Mouse (Mus musculus) right cerebral cortex, adult 2 months (tissue): Measurements from ENCODE around the gene Tyw1.

Experiments used
- DNase-seq, 2 experiments: peaks; one replicate each; pipeline ENCODE4 v3.0.0; 2021 to 2022; ENCODE audit warnings: low spot score in 2 of 2

Gene Tyw1

DNA sequence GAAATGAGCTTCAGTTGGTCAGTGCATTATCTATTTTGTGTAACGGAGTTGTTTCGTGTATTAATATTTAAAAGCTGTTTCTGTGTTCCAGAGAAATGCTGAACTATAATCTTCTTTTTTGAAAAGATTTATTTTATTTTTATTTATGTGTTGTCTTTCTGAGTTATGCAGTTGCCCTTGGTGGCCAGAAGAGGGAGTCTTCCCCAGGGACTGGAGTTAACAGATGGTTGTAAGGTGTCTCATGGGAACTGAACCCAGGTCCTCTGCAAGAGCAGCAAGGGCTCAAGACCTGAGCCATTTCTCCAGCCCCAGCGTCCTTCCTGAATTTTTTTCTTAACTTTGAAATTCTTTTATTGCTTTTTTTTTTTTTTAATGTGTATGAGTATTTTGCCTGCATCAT lies 59.5 kb downstream of the Tyw1 start:
- no peak for DNase-seq

DNA sequence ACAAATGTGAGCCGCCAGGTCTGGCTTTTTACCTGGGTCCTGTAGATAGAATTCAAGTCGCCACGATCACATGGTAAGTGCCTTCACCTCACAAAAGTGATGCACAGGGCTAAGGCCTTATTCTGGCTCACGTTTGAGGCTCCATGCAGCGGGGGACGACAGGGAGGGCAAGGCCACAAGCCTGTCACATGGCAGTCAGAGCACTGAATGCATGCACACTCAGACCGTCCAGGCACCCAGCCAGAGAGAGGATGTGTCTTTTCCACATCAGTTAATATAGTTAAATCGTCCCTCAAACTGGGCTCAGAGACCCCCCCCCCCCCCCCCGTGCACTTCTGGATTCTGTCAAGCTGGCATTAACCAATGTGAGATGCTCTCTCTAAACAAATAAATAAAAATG lies 60.9 kb downstream of the Tyw1 start:
- no peak for DNase-seq

DNA sequence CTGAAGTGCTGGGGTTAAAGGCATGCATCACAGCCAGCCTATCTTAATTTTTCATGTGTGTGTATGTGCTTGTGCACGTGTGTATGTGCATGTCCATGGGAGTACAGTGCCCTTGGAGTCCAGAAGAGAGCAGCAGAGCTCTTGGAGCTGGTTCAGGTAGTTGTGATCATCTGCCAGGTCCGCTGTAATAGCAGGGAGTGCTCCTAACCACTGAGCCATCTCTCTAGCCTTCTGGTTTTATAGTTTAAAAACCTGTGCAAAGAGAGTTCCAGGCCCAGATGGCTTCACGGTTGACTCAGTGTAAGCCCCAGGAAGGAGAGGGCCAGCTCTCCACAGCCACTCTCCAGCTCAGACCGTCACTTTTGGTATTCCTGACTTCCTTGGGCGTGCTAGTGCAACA lies 64.4 kb downstream of the Tyw1 start:
- no peak for DNase-seq

DNA sequence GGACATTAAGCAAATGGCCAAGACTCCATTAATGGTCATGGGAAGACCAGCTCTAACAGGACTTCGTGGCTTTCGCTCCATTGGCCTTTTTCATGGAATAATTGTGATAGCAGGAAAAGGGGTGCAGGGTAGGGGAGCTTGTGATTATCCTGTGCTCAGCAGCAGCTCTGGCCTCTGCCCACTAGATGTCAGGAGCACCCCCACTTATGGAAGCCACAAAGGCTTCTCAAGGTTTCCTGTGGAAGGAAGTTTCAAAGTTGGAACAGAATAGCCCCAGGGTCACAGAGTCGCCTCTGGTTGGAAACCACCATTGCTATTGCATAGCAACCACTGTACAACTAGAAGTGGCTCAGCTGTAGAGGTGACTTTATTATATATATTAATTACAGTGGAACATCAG lies 65.1 kb downstream of the Tyw1 start:
- DNase-seq: peak in 1 of 2 experiments; percentile 17

DNA sequence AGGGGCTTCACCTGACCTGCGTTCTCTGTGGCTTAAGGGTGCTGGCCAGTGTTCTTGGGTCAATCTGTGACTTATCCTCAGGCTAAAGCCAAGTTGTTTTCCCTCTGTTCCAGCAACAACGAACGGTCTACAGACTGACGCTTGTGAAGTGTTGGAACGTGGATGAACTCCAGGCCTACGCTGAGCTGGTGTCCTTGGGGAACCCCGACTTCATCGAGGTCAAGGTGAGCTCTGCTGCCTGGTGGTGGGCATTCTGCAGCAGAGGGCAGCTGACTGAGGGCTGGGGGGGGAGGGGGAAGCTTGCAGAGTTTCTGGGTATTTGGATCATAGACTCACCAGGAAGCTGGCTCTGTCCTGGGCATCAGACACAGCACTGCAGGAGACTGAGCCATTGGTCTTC lies 70.1 kb downstream of the Tyw1 start:
- no peak for DNase-seq

DNA sequence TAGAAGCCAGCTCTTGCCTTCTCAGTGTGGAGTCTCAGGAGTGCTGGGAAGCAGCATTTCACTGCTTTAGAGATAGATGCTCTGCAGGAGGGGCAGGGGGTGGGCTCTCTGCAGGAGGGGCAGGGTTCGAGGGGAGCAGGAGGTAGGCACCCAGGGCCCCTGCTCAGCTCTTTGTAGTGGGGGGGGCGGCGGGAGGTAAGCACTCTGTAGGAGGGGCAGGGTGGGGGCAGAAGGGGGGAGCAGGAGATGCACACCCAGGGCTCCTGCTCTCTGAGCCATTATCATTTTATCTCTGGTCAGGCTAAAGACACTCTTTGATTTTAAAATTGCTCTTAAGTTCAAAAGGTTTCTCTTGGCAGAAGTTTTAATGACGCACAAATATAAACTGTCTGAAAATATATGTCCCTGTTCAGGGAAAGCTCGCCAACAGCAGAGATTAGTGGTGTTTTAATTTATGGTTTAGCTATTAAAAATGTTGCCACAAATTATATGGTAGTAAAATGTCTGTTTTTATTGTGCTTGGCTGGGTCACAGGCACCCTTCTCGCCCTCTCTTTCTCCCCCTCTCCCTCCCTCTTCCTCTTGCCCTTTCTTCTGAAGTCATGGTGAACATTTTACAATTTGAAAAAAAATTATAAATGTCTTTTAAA lies 72.3 kb downstream of the Tyw1 start:
- DNase-seq: no peak

DNA sequence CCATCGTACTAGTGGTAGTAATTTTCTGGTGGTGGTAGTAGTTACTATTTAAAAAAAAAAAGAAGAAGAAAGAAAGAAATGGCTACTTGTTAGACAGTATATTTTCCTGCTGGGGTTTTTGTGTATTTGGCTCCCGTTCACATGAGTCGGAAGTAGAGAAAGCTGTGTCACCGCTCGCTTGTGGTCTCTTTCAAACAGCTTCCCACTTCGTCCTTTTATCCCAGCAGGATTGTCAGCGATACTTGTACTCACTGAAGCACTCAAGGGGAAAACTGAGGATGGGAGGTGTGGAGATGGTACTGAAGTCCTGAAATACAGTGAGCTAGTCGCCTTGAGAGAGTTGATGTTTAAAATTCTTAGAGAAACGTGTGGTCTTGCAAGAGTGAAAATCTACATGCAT lies 72.9 kb downstream of the Tyw1 start:
- DNase-seq: no peak

DNA sequence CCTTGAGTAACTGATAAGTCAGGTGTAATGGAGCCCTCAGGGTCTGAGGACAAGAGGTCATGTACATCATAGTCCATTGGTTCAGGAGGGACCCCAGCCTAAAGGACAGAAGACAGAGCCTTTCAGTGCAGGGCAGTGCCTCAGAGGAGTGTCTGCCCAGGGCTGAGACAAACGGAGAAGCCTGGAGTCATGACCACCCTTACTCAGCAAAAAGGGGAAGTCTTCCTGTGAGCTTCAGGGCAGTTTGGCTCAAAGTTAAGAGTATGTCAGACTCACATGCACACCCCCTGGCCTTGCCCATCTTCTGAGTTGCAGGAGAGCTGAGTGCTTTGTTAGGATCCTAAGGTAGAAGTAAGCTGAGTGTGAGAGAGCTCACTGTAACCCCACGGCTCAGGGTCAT lies 74.5 kb downstream of the Tyw1 start:
- DNase-seq: no peak

DNA sequence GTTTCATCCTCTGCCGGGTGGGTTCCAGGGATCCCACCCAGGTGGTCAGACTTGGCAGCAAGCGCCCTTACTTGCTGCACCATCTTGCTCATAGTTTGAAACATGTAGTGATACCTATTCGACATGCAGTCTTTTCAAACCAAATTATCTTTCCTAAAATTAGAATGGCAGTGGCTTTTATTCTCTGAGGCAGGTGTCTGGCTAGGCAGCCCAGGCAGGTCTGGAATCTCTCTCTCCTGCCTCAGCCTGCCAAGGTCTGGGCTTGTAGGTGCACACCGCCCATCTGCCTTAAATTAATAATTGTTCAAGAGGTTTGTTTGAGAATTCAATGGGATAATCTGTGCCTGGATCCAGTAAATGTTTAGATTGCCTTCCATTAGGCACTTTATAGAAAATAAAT lies 75.4 kb downstream of the Tyw1 start:
- DNase-seq: no peak

DNA sequence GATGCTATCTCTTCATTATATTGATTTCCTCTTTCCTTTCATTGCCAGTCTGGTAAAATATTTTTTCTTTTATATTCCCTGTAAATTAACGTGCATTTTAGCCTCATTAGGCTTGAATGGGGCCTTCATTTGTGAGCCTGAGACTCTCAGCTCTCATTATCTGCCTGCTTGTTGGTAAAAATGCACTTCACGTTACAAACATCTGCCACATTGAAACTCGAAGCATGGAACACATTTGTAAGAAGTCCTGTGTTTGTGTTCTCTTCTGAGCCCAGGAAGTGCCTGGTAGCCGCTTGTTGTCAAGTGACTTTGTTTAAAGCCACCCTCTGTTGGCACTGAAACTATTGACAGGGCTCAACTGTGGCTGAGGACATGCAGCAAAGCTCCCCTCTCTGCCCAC lies 75.8 kb downstream of the Tyw1 start:
- no peak for DNase-seq

DNA sequence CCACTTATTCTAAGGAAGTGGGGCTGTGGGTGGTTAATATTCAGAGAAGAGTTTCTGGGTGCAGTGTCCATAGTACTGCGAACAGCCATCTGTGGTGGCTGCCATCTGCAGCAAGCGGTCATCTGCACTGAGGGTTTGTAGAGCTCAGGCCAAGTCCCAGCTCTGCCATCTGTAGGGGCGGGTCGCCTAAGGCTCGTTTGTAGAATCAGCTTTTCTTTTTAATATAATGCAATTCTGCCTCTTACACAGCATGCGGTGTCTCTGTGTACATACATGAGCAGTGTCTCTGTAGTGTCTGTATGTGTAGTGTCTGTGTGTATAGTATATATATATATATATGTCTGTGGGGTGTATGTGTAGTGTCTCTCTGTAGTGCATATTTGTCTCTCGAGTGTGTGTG lies 78.1 kb downstream of the Tyw1 start:
- no peak for DNase-seq

DNA sequence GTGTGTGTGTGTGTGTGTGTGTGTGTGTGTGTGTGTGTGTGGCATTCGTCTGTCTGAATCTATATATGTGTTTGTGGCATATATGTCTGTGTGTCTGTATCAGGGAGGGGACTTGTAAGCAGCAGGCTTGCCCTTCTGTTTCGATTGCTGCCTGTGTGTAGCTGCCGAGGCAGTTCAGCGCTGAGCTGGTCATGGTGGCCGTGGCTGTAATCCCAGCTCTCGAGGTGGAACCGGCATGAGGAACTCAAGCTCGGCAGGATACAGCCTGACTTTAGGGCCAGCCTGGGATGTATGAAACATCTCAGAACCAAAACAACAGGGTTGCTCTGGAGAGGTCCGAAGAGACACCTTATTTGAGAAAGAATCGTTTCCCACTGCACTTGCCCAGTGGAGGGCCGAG lies 78.6 kb downstream of the Tyw1 start:
- no peak for DNase-seq

DNA sequence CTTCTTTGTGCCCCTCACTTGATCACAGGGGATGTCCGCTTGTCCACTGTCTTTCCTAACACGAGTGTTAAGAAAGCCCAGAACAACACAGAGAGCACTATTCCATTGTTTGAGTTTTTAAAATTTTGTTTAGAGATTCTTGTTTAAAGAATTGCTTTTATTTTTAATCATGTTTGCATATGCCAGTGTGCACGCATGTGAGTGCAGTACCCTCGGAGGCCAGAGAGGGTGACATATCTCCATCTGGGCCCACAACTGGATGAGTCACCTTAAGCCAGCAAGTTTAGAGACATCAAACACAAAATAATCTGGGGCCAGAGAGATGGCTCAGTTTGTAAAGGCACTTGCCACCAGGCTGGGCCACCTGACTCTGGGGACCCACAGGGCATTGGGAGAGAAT lies 80.0 kb downstream of the Tyw1 start:
- DNase-seq: no peak

DNA sequence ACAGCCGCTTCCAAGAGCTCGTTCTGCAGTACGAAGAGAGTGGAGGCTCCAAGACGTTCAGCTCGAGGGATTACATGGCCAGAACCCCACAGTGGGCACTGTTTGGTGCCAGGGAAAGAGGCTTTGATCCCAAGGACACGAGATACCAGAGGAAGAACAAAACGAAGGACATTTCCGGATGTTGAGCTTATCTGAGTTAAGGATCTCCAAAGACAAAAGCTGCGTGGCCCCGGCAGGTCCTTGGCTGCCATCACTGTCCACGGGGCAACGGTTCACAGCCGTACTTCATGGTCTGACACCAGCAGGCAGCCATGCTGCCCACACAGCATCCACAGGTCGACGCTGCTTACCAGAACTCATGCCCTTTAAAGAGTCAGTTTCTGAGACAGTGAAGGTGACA lies 85.2 kb downstream of the Tyw1 start:
- DNase-seq: no peak

DNA sequence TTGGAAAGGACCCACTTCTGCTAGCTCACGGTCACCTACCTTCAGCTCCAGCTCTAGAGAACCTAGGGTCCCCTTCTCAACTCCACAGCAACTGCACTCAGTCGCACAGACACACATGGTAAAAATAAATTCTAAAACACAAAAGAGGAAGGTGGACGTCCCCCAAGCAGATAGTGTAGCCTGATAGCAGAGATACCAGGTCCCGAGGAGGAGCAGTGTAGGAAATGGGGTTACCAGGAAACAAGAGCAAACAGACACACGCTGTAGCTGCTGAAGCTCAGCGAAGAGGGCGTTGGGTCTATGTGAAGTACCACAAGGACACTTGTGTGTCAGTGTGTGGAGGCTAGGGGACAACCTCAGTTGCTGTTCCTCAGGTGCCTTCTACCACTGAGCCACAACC lies 89.6 kb downstream of the Tyw1 start:
- no peak for DNase-seq

DNA sequence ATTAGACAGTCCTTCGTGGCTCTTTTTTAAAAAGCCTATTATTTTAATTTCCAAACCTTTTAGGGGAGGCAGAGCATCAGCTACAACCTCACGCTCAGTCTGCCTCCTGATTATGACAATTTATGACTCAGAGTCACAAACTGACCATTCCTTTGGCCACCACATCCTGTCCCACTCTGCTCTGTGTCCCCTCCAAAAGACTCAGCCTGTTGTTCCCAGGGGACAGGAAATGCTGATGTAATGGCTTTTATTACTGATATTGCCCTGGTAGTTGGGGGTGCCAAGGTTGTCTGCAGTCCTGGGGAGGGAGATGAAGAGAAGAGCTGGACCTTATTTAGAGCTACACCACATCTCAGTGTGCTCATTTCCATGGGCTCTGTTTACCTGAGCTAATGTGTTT lies 90.5 kb downstream of the Tyw1 start:
- DNase-seq: no peak

DNA sequence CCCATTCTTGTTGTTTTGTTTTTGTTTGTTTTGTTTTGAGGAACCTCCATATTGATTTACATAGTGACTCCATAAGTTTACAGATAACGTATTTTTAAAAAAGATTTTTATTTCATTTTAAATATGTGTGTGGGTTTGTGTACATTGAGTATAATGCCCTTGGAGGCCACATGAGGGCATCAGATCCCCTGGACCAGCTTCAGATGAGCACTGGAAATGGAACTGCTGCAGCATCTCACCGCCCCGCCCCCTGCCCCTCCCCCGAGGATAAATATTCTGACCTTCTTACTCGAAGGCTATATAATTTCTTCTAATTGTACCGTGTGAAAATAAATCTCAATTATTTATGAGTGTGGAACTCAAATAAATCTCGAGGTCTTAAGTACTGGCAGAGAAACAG lies 99.8 kb downstream of the Tyw1 start:
- DNase-seq: no peak

DNA sequence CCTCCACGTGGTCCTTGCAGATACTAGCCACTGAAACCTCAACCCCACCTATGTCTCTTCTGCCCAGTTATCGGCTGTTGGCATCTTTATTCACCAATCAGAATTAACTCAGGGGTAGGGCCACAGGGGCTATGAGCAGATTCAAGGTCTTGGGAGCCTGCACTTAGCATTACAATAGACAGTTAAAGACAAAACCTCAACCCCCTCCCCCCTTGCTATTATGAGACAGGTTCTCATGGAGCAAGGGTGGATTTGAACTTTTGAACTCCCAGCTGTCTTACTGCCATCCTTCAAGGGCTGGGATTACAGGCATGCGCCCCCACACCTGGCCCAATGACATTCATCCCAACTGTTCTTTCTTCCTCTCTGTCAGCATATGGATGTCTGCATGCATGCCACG lies 107.7 kb downstream of the Tyw1 start:
- DNase-seq: no peak

DNA sequence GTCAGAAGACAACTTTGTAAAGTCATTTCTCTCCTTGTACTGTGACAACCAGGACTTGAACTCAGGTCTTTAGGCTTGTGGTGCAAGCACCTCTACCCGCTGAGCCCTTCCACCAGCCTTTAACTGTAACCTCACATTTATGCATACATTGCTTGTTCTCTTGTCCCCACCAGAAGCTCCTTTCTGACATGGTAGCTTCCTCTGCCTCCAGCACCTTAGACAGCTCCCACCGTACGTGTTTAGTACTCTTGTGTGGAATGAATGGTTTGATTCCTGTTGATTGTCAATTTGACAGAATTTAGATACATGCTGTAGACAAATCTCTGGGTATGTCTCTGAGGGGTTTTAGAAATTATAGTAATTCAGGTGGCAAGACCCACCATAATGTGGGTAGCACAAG lies 108.4 kb downstream of the Tyw1 start:
- no peak for DNase-seq

DNA sequence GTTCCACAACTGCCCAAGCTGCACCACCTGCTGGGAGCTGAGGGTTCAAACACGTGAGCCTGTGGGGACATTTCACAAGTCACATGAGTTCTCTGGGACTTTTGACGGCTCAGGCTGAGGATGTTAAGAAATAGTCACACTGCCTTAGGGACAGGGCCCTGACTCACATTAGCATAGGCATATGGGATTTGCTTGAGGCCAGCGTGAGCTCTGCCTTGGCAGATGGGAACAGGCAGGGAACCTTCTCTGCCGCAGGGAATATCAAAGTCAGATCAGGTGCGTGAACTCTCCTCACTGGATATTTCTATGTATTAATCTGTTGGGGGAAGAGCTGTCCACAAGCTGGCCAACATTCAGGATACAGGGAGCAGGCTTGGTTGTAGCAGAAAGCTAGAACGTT lies 112.8 kb downstream of the Tyw1 start:
- no peak for DNase-seq

DNA sequence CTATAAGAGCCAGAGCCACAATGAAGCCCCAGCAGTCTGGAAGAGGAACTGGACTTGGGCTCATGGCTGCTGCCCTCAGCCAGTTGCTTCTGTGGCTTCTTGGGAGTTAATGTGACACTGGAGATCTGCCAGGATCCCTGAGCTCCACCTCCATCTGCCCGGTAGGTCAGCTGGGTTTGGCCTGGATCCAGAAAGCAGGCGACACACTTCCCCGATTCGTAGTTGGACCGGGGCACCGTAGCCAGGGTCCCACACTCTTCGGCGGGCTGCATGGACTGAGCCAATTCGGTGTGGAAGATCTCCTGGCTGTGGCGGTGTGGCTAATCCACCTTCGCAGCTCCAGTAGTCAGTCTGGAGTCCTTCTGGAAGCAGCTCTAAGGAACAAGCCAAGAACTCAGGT lies 113.8 kb downstream of the Tyw1 start, which contains the start of gene Caln1:
TSS of gene Caln1 (plus strand) at position 219 of the 400 bp plus-strand sequence.
- DNase-seq: no peak

DNA sequence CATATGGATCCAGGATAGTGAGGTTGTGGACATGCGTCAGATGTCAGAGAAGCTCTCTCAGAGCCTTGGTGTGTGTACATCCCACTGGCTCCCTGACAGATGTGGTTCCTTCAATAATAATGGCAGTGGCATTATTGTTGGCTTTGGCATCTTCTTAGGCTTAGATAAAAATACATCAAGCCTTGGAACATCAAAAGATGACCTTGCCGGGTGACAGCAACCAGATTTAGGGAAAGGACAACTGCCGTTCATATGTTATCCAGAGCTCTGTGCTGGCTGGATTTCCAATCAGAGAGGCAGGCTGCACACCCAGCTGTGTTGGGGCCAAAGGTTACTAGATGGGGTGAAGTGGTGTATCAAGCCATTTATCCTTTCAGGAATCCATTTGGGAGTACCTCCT lies 120.0 kb downstream of the Tyw1 start:
- DNase-seq: no peak

DNA sequence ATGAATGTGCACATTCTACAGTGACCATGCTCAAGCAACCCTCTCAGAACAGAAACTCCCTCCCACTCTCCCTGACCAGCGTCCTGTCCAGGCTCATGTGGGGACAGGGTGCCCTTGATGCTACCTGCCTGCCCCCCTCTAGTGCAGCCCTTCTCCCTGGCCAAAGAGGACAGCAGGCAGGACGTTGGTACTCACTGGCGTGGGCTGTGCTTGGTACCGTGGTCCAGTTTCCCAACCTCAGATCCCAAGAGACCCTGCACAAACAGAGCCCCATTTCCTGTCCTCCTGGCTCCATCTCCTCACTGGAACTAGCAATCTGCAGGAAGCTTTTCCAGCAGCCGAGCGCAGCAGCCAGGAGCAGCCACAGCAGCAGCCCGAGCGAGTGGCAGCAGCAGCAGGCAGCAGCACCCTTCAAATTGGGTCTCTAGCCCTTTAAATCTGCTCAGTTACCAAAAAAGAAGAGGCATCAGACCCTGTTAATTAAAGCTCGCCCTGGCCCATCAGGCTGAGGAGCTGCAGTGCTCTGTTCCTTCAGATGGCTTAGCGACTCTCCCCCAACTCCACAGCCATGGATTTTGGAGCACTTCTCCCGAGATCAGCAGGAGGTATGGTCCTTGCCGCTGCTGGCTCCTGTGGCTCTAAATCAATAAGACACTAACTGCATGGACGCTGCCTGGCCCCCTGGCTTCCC lies 128.9 kb downstream of the Tyw1 start, which contains the start of gene A330070K13Rik:
TSS of gene A330070K13Rik (minus strand) at position 410 of the 691 bp plus-strand sequence.
- peak; percentile 37 to 39 for DNase-seq

DNA sequence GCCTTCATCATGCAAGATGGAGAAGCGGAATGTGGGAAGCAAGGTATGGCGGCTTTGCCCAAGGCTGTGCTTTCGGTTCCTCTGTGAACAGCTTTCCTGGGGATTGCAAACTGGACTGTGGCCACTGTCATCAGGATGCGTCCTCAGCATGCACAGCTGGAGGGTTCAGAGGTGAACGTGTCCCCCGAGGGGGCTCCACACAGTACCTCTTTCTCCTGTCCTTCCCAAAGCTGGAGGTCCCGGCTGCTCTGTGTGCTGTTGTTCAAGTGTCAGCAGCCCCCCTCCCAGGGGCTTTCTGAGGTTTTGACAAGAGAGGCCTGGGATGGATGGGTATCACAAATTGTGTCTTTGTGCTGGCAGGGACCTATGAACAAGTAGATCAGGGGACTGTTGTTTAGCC lies 131.0 kb downstream of the Tyw1 start:
- DNase-seq: no peak
